Mouse (Mus musculus) granulocyte monocyte progenitor cell, adult 5-6 weeks (primary cell): ENCODE measurements around the gene Ccl9. TPM values are rescaled to one million over a fixed set of nuclear protein-coding genes. Genes with fewer than 3 reads are reported as not detected.

Experiments
- ATAC-seq: replicated peaks from 2 replicates; pipeline ENCODE4 v1.8.0; 2016; ENCODE audit warnings: mild to moderate bottlenecking, moderate TSS enrichment, inconsistent platforms; ENCODE audit not compliant: poor library complexity, severe bottlenecking
- total RNA-seq, 2 experiments: library from RNA; stranded (forward) in 1 of 2; stranded (reverse) in 1 of 2; fragments of 200-712, 200-1000 nt in 1 of 2; fragments of >200 nt in 1 of 2; fragmentation: Nextera tagmentation in 1 of 2; gene quantifications; 2 replicates each; pipeline ENCODE4 v1.2.3; 2014 to 2017

Gene Ccl9
- total RNA-seq, 2 experiments from 2014 or later: 159 to 190 TPM

- no peak for ATAC-seq
Measured at GRCm38 (mm10) chr11:83581626-83582610, 3.5 kb upstream of the Ccl9 start.

- no peak for ATAC-seq
Measured at GRCm38 (mm10) chr11:83580699-83581232, 2.3 kb upstream of the Ccl9 start.

- no peak for ATAC-seq
Measured at GRCm38 (mm10) chr11:83578999-83579398, 563 bp upstream of the Ccl9 start.

GRCm38 (mm10) chr11:83576927-83577555 is 1.4 kb downstream of the Ccl9 start:
- peak; percentile 78 for ATAC-seq

- ATAC-seq: no peak
Measured at GRCm38 (mm10) chr11:83572834-83573233, 5.6 kb downstream of the Ccl9 start.

- ATAC-seq: peak; percentile 77
Measured at GRCm38 (mm10) chr11:83572223-83572622, 6.2 kb downstream of the Ccl9 start.

GRCm38 (mm10) chr11:83570189-83570588 is 8.2 kb downstream of the Ccl9 start:
- ATAC-seq: peak; percentile 36

GRCm38 (mm10) chr11:83569249-83569648 is 9.2 kb downstream of the Ccl9 start:
- peak; percentile 73 for ATAC-seq

GRCm38 (mm10) chr11:83568786-83569185 is 9.7 kb downstream of the Ccl9 start:
- ATAC-seq: 0 out of 2 replicates have a peak, but pooled peaks have one; percentile 8

GRCm38 (mm10) chr11:83568061-83568460 is 10.4 kb downstream of the Ccl9 start:
- ATAC-seq: no peak

- no peak for ATAC-seq
Measured at GRCm38 (mm10) chr11:83567311-83567710, 11.1 kb downstream of the Ccl9 start.

- ATAC-seq: no peak
Measured at GRCm38 (mm10) chr11:83566617-83567016, 11.8 kb downstream of the Ccl9 start.

- ATAC-seq: no peak
Measured at GRCm38 (mm10) chr11:83563754-83564153, 14.7 kb downstream of the Ccl9 start.

- 0 out of 2 replicates have a peak, but pooled peaks have one; percentile 19 for ATAC-seq
Measured at GRCm38 (mm10) chr11:83562311-83562887, 16.0 kb downstream of the Ccl9 start.

GRCm38 (mm10) chr11:83560405-83560804 is 18.0 kb downstream of the Ccl9 start:
- ATAC-seq: peak; percentile 95

GRCm38 (mm10) chr11:83557074-83557473 is 21.4 kb downstream of the Ccl9 start:
- ATAC-seq: no peak

GRCm38 (mm10) chr11:83556085-83556781 is 22.2 kb downstream of the Ccl9 start:
- peak; percentile 47; the same call in 1 of the 2 replicates for ATAC-seq

- ATAC-seq: no peak
Measured at GRCm38 (mm10) chr11:83551668-83552067, 26.8 kb downstream of the Ccl9 start.

GRCm38 (mm10) chr11:83551037-83551436 is 27.4 kb downstream of the Ccl9 start:
- ATAC-seq: peak; percentile 23; the same call in 1 of the 2 replicates

- ATAC-seq: peak; percentile 88
Measured at GRCm38 (mm10) chr11:83550186-83550632, 28.2 kb downstream of the Ccl9 start.
